Mouse (Mus musculus): Measurements from ENCODE around the gene Gmps. TPM values are rescaled to one million over a fixed set of nuclear protein-coding genes. Genes with fewer than 3 reads are reported as not detected.

The Gmps gene
- total RNA-seq, 2 experiments from 2014 or later: 24.4 to 25.0 TPM

Other genes starting within 250 kb of the Gmps start
- gene Plch1, start 76.6 kb upstream of the Gmps start, total RNA-seq (2021): under 1 TPM; 0.16 to 0.23 TPM
- 10 to 100 TPM in 1 of 2 experiments, 1 to 10 TPM in 1; 8.3 to 14.1 TPM for gene E130311K13Rik, start 46.6 kb upstream of the Gmps start, total RNA-seq (2021)
- gene Slc33a1, start 11.3 kb upstream of the Gmps start, total RNA-seq (2021): 10 to 100 TPM; 30.8 to 48.3 TPM
- gene Vmn2r1, start 105.4 kb downstream of the Gmps start, total RNA-seq (2021): under 1 TPM; 0.10 to 0.33 TPM
- not detected for gene Vmn2r2, start 165.8 kb downstream of the Gmps start, total RNA-seq (2021)

Data from adrenal gland, postnatal 36 days (tissue).